Mouse (Mus musculus) bone marrow macrophage, adult 2 months (primary cell): Measurements from ENCODE around the gene Afap1.

Source experiments
- CTCF ChIP-seq: IDR thresholded peaks from 2 replicates; pipeline ENCODE4 v1.5.1; 2012; ENCODE audit warnings: low read depth, mild to moderate bottlenecking, low read length, moderate library complexity
- POLR2A ChIP-seq: IDR thresholded peaks from 2 replicates; pipeline ENCODE4 v1.6.1; 2012; ENCODE audit warnings: mild to moderate bottlenecking, low read depth, low read length, borderline replicate concordance

- TF ChIP-seq POLR2A (no peak), CTCF (no peak)
Measured at GRCm38 (mm10) chr5:35889641-35890040, 3.5 kb upstream of the Afap1 start.
